Mouse (Mus musculus): ENCODE measurements around the gene 4933416C03Rik.

DNA sequence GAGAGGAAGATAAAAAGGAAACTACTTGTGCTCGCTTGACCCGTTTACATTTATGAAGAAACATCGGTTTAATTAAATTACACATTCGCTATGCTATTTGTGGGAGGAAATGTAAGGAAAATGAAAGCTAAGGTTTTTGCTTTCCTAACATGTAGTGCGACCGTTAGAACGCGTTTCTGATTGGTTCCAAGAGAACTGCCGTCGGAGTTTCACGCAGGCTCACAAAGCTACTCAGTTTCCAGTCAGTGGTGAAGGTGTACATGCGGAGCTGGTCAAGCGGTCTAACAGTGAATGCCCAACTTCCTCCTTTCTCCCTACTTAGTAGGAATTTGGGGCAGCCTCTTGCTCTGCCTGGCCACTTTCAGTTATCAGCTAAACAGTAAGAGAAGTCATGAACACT lies 17.3 kb downstream of the 4933416C03Rik start:
- TF ChIP-seq POLR2A (IDR thresholded peaks at IDR 0.05; ENCODE audit: control insufficient read depth, extremely low read depth, insufficient read depth, low read length, poor library complexity) (no peak), CTCF (IDR thresholded peaks at IDR 0.05; ENCODE audit: borderline replicate concordance, control insufficient read depth, extremely low read depth, insufficient read depth, low read length, poor library complexity) (no peak)
